Mouse (Mus musculus) kidney, adult 10 weeks (tissue): ENCODE data around the gene Hand2. TPM values are rescaled to one million over a fixed set of nuclear protein-coding genes. Genes with fewer than 3 reads are reported as not detected.

Experiments used
- polyA plus RNA-seq: library from polyadenylated mRNA; stranded (reverse); fragments of 350-450 nt; fragmentation: Illumina TruSeq; extraction: RNeasy Lipid Tissue Mini Kit (QIAGEN cat#74804); gene quantifications from one replicate; pipeline ENCODE4 v1.2.3, GENCODE M21; 2014; ENCODE audit warnings: low read depth, low replicate concordance

Hand2 gene
- not detected for polyA plus RNA-seq

GRCm38 (mm10) chr8:57320851-57321743, at the start of gene Hand2:
Gene Hand2 (plus strand): TSS chr8:57320983.

Other genes starting within 250 kb of the Hand2 start
- gene Scrg1, start 134.9 kb downstream of the Hand2 start, polyA plus RNA-seq: not detected
- gene Sap30, start 166.9 kb downstream of the Hand2 start, polyA plus RNA-seq: 106 TPM
- gene Hmgb2, start 190.9 kb downstream of the Hand2 start, polyA plus RNA-seq: 25.1 TPM